Mouse (Mus musculus): ENCODE measurements around the gene Zmynd8.

Gene Zmynd8

DNA sequence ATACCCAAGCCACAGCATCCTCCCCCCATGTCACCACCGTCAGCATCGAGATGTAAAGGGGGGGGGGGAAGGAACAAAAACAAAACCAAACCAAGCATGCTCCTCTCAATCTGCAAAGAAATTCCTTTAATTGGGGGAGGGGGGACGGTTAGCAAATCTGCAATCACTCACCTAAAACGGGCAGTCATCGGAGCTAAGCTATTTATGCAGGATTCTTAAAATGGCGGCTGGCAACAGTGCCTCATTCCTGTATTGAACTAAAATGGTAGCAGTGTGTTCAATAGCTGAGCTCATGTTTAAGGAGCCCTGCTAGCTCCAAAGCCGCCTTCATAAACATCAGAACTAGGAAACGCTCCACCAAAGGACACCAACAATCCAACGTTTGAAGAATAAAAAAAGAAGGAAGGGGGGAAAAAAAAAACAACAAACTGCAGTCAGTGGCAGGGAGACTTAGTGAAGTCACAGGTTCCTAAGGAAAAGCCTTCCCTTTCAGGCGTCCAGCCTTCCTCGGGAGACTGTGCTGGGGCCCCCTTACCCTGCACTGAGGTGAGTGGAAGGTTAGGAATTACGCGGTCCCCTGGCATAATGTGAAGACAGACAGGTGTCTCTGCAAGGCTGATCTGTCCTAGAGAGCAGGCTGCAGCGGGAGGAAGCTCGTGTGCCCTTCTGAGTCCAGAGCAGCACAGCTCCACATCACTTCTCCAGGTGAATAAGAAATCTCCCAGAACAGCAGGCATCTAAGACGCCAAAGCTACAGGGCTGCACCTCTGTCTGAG, 19.2 kb downstream of the Zmynd8 start:
- no peak for DNase-seq (ENCODE audit: low spot score in 2 of 2)

DNA sequence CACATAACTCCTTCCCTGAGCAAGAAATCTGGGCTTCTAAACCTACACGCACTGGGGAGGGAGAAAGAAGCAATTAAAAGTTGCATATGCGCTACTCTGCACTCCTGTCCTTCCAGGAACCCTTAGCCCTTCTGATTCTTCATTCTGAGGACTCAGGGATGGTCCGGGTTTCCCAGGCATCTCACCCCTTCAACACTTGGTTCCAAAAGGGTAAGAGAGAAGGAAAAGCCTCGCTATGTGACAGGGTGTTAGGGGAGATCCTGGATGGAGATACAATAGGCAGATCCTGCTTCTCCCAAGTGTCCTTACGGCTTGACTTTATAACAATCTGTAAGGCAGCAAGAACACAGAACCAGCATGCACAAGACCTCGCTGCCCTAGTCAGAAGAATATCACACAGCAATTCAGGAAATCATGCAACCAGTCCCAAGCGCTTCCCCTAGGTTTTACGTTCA, 19.9 kb downstream of the Zmynd8 start:
- DNase-seq (ENCODE audit: low spot score in 2 of 2), result no peak

DNA sequence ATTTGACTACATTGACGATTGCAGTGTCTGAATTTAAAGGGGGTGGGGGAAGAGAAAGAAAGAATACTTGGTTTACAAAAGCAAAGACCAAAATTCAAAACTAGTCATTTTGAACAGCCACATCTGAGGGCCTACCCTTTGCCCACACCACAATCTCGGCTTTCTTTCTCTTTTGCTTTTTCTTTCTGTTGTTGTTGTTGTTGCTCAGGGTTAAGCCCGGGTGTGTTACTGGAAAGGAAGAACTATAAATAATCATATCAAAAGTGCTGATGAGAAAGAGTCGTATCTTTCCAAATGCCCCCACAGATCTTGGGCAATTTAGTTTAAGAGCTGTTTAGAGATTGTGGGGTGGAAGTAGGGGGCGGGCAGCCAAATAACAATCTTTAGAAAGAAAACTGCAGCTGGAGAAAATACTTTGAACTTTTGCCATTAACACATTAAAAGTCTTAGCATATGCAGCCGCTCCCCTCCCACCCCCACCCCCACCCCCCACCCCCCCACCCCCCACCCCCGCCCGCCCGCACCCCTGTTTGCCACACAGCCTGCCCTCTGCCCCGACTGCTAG, 20.7 kb downstream of the Zmynd8 start:
- DNase-seq (ENCODE audit: low spot score in 2 of 2), result no peak

DNA sequence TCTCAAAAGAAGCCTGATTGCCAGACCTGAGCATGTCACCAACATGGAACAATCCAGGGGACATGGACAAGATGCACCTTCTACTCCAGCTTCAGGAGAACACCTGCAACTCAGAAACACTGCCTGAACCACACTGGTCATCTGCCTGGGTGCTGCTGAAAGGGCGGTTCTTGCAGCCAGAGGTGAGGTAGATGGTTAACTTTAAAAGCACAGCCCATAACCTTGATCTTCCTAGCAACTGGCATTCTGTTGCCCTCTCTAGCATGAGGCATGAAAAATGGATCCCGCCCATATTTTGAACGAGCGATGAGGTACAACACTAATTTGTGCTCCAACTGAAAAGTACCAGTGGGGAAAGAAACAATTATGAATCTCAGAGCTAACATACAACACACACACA, 21.6 kb downstream of the Zmynd8 start:
- DNase-seq (ENCODE audit: low spot score in 2 of 2), result no peak

DNA sequence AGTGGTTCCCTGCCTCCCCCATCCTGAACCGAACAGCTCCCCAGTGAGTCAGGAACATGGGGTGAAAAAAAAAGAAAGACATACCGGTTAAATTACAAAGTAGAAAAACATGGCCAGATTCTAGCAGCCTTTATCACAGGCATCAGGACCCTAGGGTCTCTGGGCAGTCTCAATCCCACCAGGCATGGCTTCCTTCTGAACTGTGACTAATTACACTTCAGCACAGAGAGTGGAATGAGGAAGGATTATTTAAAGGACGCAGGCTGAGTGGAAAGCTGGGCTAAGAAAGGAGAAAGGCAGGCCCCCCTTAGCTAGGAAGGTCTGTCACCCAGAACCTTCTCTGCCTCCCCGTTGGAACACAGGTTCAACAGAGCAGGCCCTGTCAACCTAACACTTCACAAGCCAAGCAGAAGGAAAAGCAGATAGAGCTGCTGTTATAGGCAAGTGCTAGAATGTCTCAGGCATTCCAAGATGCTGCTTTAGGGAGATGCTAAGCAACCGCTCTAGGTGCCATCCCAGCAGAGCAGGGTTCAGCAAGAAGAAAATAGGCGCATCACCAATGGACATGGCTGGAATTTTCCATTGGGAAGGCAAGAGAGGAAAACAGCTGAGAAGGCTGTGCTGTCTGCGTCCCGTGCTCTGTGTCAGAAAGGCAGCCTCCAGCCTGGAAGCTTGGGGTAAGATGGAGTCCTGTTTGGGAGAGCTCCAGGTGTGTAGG, 22.5 kb downstream of the Zmynd8 start:
- no peak for DNase-seq (ENCODE audit: low spot score in 2 of 2)

DNA sequence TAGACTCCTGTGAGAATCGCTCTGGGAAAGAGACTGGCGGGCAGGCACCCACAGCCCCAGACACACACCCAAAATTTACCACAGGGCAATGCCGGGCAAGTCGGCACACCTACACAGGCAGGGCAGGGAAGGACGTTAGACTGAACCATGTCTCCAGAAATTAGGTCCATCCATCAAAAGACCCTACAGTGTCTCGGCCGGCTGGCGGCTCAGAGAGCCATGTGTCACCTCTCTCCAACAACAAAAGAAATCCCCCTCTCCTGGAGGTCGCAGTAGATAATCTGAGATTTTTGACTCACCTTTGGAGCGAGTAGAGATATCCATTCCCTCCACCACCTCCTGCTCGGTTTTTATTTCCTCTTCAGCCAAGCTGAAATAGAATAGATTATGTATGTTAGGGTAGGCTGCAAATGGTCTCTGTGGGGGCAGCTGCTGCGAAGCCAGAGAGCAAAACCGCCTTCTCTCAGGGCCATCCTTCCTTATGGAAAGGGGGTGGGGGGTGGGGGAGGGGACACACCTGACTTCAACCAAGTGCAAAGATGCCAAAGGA, 23.3 kb downstream of the Zmynd8 start:
- DNase-seq (ENCODE audit: low spot score in 2 of 2), result no peak

DNA sequence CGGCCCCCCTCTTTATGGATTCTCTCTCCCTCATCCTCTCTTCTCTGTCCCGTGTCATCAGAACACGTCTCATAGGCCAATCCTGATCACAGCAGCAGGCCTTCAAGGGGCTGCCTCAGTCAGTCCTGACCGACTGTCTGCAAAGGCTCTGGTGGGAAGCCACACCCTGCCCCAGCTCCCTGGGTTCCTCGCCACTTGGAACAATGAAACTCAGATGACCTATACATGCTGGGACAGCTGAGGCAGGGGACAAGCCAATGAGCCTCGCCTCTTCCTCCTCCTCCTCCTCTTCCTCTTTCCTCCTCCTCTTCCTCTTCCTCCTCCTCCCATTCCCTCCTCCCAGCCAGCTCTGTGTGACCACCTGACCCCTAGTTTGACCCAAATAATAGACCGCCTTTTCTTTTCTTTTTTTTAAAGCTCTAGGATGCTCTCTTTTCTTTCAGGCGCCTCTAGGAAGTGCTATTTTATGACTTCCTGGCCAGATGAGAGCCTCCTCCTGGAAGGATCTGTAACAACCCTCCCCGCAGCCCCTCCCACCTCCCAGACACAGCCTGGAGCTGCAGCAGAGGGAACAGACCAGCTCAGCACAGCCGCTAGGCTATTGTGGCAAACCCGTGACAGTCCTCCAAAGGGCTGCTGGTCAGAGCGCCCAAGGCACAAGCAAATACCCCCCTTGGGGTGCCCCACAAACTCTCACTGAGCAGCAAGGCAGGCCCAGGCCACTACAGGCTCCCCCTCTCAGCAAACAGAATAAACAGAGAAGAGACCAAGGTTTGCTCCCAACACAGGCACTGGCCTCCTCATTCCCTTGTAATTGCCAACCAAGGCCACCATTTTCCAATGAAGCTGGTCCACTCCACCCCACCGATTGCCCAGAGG, 24.1 kb downstream of the Zmynd8 start:
- DNase-seq (ENCODE audit: low spot score in 2 of 2), result peak; percentile 78 to 81

DNA sequence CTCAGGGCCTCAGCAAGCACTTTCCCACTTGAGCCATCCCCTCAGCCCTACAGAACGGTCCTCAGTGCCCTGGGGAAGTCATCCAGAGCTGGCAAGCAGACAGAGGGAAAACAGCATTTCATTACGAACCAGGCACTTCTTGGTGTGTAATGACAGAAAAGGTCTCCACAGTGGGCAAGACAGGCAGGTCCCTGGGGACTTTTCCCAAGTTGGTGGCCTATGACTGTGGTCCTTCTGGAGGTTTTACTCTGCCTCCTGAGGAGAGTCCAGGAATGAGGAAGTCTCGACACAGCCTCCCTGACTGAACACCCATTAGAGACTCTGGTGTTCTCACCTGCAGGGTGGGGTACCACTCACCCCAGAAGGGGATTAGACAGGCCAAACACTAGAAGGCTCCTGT, 25.0 kb downstream of the Zmynd8 start:
- no peak for DNase-seq (ENCODE audit: low spot score in 2 of 2)

DNA sequence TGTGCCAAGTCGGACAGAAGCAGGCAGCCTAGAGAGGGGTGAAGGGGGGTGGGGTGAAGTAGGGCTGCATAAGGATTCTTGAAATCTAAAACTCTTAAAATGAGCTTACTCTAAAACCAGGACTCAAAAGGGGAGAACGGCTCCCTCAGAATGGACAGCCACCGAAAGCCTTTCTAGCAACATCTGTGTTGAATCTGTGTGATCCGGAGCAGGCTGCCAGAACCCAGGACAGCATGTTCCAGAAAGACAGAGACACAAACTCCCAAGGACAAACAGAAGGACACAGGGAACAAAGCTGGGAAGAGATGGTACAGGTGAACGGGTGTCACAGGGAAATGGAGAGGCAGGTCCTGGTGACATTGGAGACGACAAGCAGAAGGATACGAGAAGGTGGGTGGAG, 25.6 kb downstream of the Zmynd8 start:
- no peak for DNase-seq (ENCODE audit: low spot score in 2 of 2)

DNA sequence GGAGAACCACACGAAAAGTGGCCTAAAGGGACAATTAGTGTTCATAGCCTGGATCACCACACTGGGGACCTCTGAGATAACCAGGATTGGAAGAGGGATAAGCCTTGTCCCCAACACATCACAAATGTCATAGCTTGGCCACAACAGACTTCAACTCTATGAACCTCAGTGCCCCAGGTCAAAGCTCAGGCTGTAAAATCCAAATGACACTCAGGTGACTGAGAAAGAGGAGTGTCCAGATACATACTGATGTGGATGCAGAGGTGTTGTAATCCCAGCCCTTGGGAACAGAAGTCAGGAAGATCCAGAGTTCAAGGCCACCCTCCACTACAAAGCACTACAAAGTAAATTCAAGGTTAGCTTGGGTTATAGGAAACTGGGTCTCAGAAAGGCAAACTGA, 29.6 kb downstream of the Zmynd8 start:
- no peak for DNase-seq (ENCODE audit: low spot score in 2 of 2)

DNA sequence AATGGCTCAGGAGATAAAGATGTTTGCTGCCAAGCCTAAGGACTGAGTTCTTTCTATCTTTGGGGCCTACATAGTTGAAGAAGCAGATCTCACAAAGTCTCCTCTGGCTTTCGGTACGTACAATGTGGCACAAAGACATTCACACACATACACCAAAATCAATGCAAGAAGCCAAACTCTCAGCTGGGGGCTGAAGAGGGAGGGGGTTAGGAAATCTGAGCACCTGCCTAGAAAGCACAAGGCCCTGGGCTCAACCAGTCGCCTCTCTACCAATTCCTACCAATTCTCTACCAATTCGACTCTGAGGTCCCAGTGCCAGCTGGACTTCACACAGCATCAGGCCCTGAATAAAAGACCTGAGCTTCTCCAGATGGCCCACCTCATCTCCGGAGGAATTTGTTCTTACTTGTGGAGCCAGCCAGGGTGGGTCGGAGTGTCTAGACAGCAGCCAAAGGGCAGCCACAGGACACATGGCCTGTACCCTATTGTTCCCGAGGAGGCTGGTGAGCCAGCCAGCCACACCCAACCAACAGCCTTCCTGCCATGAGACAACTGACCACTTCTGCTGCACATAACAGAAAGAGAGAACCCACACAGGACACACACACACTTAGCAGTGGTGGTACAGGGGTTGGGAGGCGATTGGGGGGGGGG, 30.2 kb downstream of the Zmynd8 start:
- no peak for DNase-seq (ENCODE audit: low spot score in 2 of 2)

DNA sequence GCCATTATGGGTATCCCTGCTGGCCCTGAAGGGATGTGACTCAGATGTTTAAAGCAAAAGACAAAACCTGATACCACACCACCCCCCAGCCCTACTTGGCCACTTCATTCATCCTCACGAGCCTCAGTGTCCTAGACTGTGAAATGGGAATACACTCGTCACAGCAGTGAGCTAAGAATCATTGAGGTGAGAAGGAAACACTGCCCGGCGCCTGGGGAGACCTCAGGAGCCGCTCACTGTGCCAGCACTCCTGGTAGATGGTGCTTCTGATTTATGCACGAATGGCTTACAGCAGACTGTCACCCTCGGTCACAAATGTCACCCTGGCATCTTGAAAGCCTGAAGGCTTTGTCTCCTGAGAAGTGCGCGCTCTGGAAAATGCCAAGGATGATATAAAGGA, 31.3 kb downstream of the Zmynd8 start:
- DNase-seq (ENCODE audit: low spot score in 2 of 2), result no peak

DNA sequence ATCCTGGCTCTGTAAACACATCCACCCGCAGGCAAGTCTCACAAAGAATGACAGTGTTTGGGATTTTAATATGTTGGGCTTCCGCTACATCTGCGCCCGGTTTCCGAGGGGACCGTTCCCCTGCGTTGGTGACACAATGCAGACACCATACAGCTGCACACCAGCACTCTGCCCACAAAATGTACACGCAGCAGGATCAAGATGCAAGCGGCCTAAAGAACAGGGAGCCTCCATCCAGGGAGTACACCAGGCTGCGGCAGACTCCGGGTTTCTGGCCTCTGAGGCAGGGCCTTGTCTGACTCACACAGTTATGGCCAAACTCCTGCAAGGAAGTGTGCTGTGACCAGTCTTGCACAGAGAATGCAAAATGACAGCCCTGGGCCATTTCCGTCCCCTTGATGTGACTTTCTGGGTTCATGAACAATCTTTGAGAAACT, 31.8 kb downstream of the Zmynd8 start:
- DNase-seq (ENCODE audit: low spot score in 2 of 2), result no peak

DNA sequence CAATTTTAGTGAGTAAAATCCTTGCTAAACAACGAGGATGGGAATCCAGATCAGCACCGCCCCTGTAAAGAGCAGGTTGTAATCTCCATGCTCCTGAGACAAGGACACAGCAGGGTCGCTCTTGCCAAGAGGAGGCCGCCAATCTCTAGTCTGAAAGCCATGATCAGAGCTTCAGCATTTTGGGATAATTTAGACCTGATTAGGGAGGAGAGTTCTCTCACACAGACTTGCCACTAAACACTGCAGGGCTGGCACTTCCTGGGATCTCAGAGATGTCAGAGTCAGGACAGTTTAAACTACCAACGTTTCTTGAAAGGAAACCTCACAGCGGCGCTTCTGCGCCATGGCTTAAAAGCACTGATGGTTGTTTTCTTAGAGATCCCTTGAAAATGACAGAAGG, 32.4 kb downstream of the Zmynd8 start:
- DNase-seq (ENCODE audit: low spot score in 2 of 2), result no peak

DNA sequence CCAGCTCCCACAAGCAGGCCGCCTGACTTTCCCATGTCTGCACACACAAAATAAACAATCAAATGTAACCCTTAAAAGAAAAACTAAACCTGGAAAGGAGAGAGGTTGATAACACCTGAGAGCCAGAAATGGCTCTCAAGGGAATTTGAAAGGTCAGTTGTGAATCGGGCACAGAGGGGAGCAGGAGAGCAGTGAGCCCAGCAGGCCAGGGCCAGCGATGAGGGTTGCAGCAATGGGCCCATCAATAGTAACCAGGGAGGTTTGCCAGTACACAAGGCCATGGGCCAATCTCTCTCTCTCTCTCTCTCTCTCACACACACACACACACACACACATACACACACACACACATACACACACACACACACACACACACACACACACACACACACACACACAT, 34.0 kb downstream of the Zmynd8 start:
- no peak for DNase-seq (ENCODE audit: low spot score in 2 of 2)

DNA sequence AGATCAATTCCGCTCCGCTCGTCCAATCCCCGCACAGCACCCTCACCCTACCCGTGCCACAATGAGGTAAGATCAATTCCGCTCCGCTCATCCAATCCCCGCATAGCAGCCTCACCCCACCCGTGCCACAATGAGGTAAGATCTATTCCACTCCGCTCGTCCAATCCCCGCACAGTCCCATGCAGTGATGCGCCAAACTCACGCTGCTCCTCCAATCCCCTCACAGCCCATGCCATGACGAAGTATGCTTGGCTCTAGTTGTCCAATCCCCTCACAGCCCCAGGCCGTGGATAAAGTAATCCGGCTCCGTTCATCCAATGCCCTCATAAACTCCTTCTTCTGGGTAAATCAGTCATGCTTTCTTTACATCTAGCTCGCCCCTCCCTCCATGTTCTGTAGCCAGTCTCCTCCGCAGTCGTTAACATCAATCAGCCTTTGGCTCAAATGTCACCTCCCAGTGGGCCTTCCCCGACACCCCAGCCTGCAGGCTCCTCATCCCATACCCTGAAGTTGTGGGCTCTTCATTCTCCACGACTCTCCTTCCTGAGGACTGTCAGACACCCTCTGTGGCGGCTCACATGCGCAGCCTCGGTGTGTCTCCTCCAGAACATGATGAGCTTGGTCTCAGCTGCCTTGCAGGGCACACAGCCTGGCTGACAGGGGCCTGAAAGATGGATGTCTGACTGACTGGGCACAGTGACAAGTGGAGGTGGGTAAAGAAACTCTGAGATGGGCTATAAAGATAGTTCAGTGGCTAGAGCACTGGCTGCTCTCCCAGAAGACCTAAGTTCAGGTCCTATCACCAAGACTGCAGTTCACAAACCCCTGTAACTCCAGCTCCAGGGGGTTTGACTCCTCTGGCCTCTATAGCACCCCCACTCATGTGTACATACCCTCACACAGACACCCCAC, 36.9 kb downstream of the Zmynd8 start:
- no peak for DNase-seq (ENCODE audit: low spot score in 2 of 2)

DNA sequence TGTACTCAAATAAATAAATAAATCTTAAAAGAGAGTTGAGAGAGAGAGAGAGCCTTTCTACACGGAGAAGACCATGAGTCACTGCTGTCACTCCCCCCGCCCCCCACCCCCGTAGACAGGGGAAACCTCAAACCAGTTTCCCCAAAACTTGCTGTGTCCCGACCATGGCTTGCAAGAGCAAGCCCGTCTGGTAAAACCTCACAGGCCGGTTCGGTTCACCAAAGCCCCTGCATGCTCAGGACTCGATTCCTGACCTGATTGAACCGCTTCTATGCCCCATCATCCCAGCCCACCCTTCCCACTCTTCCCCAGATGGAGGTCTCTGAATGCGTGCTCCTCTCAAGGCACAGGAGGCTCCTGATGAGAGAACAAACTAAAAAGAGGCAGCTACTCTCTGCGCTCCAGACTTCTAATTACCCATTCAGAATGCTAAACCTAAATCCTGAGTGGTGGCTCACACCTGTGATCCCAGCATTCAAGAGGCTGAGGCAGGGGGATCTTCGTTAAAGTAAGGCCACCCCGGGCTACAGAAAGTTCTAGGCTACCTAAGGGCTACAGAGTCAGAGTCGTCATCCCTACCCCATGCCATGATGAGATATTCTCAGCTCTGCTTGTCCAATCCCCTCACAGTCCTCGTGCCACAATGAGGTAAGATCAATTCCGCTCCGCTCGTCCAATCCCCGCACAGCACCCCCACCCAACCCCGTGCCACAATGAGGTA, 37.7 kb downstream of the Zmynd8 start:
- no peak for DNase-seq (ENCODE audit: low spot score in 2 of 2)

DNA sequence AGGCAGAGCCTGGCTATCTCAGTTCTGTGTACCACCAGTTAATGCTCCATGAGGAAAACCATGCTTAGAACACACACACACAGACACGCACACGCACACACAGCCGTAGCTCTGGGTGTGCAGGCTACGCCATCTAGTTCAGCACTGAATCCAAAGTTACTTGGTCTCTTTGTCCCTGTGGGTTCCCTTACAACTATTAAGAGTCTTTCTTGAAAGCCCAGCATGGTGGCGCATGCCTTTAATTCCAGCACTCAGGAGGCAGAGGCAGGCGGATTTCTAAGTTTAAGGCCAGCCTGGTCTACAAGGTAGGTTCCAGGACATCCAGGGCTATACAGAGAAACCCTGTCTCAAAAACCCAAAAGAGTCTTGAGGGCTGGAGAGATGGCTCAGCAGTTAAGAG, 38.4 kb downstream of the Zmynd8 start:
- no peak for DNase-seq (ENCODE audit: low spot score in 2 of 2)
